ENCODE assay signal across 8 mouse cellular contexts in the genomic region with DNA sequence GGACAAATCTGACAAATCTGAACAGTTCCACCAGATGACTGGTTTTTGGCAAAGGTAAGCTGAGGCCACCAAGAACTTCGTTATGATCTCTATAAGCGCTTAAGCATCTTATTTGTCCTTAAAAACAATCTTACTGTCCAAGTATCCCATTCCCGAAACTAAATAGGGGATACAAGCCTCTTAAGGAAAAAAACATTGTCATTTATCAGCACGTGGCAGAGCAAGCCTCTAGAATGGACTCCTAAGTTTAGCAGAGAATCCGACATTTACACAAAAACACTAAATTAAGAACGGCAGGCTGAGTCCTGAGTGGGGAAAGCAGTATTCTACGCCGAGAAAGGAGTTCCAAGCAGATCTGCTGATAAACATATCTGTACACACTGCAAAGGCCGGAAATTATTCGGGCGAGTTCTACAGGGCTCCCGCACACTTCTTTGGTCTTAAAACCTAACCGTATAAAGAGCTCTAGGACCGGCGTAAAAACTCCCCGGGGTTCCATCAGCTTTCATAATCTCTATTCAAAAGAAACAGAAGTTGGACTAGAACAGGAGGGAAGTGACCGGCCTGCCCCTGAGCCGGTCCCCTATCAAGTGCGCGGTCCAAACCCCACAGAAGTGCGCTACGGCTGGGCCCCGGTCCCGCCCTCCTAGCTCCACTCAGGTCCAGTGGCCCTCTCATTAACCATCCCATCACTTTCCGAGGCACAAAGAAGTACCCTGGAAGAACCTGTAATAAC. TPM values are rescaled to one million over a fixed set of nuclear protein-coding genes. Genes with fewer than 3 reads are reported as not detected.
DNase-seq lines count a peak whose midpoint lies in the region; ATAC-seq and TF ChIP-seq lines count a peak whose summit lies in the region.

No protein-coding gene starts in this region.

- peak overlapping the region; percentile 95 for H3K27ac ChIP-seq in spleen, adult 2 months (ENCODE audit: insufficient read depth, low read length)
- H3K27ac ChIP-seq in embryonic facial prominence, embryonic 14.5 days (replicated peaks; ENCODE audit: low read depth, low read length), result no peak overlapping the region
- H3K27ac ChIP-seq in intestine, embryonic 16.5 days (ENCODE audit: low read length), result peak overlapping the region; percentile 88; the same call in 1 of the 2 replicates

- no peaks in the 10 kb centered on the region for H3K36me3 ChIP-seq in spleen, adult 2 months (ENCODE audit: control insufficient read depth, insufficient read depth, low read length)
- no peaks in the 10 kb centered on the region for H3K36me3 ChIP-seq in embryonic facial prominence, embryonic 14.5 days (ENCODE audit: control insufficient read depth, insufficient read depth, low read length)
- no peaks in the 10 kb centered on the region for H3K36me3 ChIP-seq in intestine, embryonic 16.5 days (ENCODE audit: control insufficient read depth, insufficient read depth, low read length)

- no peak for DNase-seq in spleen, adult 2 months (ENCODE audit: low read depth in 1 of 2, low spot score in 2 of 2)
- no peak for DNase-seq in spleen, postnatal 36 days (ENCODE audit: low spot score in 2 of 2)
- no peak for DNase-seq in embryonic facial prominence, embryonic 14.5 days (ENCODE audit: low spot score)
- peak; percentile 44 to 47 for DNase-seq in thymus, postnatal 36 days
- DNase-seq in right cerebral cortex, postnatal 36 days (ENCODE audit: low spot score in 2 of 2), result no peak
- no peak for DNase-seq in frontal cortex, adult 2 months (ENCODE audit: extremely low spot score in 1 of 2, low spot score in 1 of 2)

- no peak for ATAC-seq in embryonic facial prominence, embryonic 14.5 days (ENCODE audit: low read depth)
- no peak for ATAC-seq in intestine, embryonic 16.5 days
- ATAC-seq in megakaryocyte progenitor cell, adult 5-6 weeks (replicated peaks; ENCODE audit: poor library complexity), result 0 out of 2 replicates have a peak, but pooled peaks have one; percentile 9

- TF ChIP-seq POLR2A in spleen, adult 2 months (IDR thresholded peaks at IDR 0.05; ENCODE audit: low read depth, low read length), result no peak

- no peaks in the 10 kb centered on the region for H3K27me3 ChIP-seq in spleen, adult 2 months (ENCODE audit: control insufficient read depth, insufficient read depth, low read length)
- peaks cover 54% of the 10 kb centered on the region for H3K27me3 ChIP-seq in embryonic facial prominence, embryonic 14.5 days (replicated peaks; ENCODE audit: control insufficient read depth, insufficient read depth, low read length)
- no peaks in the 10 kb centered on the region for H3K27me3 ChIP-seq in intestine, embryonic 16.5 days (replicated peaks; ENCODE audit: control insufficient read depth, insufficient read depth, low read length)

- TF ChIP-seq CTCF in spleen, adult 2 months (IDR thresholded peaks at IDR 0.05; ENCODE audit: extremely low read depth, insufficient read depth, insufficient read length, insufficient replicate concordance), result no peak

- peaks cover 27% of the 10 kb centered on the region; the same call in 1 of the 2 replicates for H3K4me1 ChIP-seq in spleen, adult 2 months (ENCODE audit: control insufficient read depth, insufficient read depth, insufficient read length)
- peaks cover 14% of the 10 kb centered on the region for H3K4me1 ChIP-seq in embryonic facial prominence, embryonic 14.5 days (ENCODE audit: control insufficient read depth, insufficient read depth, low read length)
- H3K4me1 ChIP-seq in intestine, embryonic 16.5 days (ENCODE audit: control insufficient read depth, insufficient read depth, low read length), result peaks cover 4% of the 10 kb centered on the region; the same call in 1 of the 2 replicates

- H3K9ac ChIP-seq in embryonic facial prominence, embryonic 14.5 days (ENCODE audit: low read depth, low read length), result peak overlapping the region; percentile 70; the same call in 1 of the 2 replicates
- peak overlapping the region; percentile 87 for H3K9ac ChIP-seq in intestine, embryonic 16.5 days (ENCODE audit: low read depth, low read length)

- H3K4me2 ChIP-seq in embryonic facial prominence, embryonic 14.5 days (ENCODE audit: low read depth, low read length), result peak overlapping the region; percentile 87
- H3K4me2 ChIP-seq in intestine, embryonic 16.5 days (ENCODE audit: low read depth, low read length), result peak overlapping the region; percentile 74

- peak overlapping the region; percentile 79 for H3K4me3 ChIP-seq in spleen, adult 2 months (ENCODE audit: extremely low read depth, insufficient read depth, insufficient read length)
- peak overlapping the region; percentile 76 for H3K4me3 ChIP-seq in embryonic facial prominence, embryonic 14.5 days (ENCODE audit: low read depth, low read length)
- peak overlapping the region; percentile 82 for H3K4me3 ChIP-seq in intestine, embryonic 16.5 days (ENCODE audit: low read length)

- 4% methylated on average over 25 of the region's 25 CpGs for WGBS in spleen, adult 2 months
- WGBS in embryonic facial prominence, embryonic 14.5 days, result 16% methylated on average over 25 of the region's 25 CpGs
- WGBS in intestine, embryonic 16.5 days, result 23% methylated on average over 25 of the region's 25 CpGs

- no peaks in the 10 kb centered on the region for H3K9me3 ChIP-seq in embryonic facial prominence, embryonic 14.5 days (ENCODE audit: control insufficient read depth, low read length)
- H3K9me3 ChIP-seq in intestine, embryonic 16.5 days (ENCODE audit: control insufficient read depth, low read length), result no peaks in the 10 kb centered on the region

RNA-seq across cellular contexts. Expression of gene B3gnt2, which starts 2.9 kb away (rescaled TPM):
- 18.9 and 23.4 TPM in 2 replicates for polyA plus RNA-seq in spleen, adult 2 months (2012; rRNA removed)
- polyA plus RNA-seq in embryonic facial prominence, embryonic 14.5 days (2014; fragmentation: Nextera tagmentation; extraction: Ambion mirVana), result 6.4 and 9.2 TPM in 2 replicates
- 11.8 and 11.9 TPM in 2 replicates for polyA plus RNA-seq in intestine, embryonic 16.5 days (2015; fragmentation: Nextera tagmentation; extraction: Ambion mirVana)
- 6.4 and 8.6 TPM in 2 replicates for total RNA-seq in megakaryocyte progenitor cell, adult 5-6 weeks (2015)
- total RNA-seq in megakaryocyte progenitor cell, adult 5-6 weeks (2017), result 14.7 and 17.9 TPM in 2 replicates
- polyA plus RNA-seq in frontal cortex, adult 2 months (2012; rRNA removed), result 9.7 and 11.2 TPM in 2 replicates

Comparison
In these comparisons a context has a peak if more than half of its experiments do, and no peak if none do; other contexts are left out.
1. DNase-seq: peak in thymus, postnatal 36 days (2 of 2); none in spleen, adult 2 months (0 of 2), spleen, postnatal 36 days (0 of 2), embryonic facial prominence, embryonic 14.5 days (single experiment), right cerebral cortex, postnatal 36 days (0 of 2) and frontal cortex, adult 2 months (0 of 2).
2. Peak in every context shown above with its lines, with median percentiles within 50 percentile points of each other: H3K4me3 ChIP-seq.